Mouse (Mus musculus): Measurements from ENCODE around the gene Itpr3. TPM values are rescaled to one million over a fixed set of nuclear protein-coding genes. Genes with fewer than 3 reads are reported as not detected.

The Itpr3 gene
- polyA plus RNA-seq, 1 experiment from 2014 or later = 16.5 TPM

- Histone ChIP-seq H3K4me1 (replicated peaks; ENCODE audit: control insufficient read depth, insufficient read depth, low read length) (peaks cover 14% of the 10 kb centered on the region), H3K36me3 (ENCODE audit: control insufficient read depth, insufficient read depth, low read length) (no peaks in the 10 kb centered on the region), H3K9ac (ENCODE audit: low read length) (no peak overlapping the region), H3K9me3 (ENCODE audit: control insufficient read depth, low read length) (no peaks in the 10 kb centered on the region), H3K27me3 (replicated peaks; ENCODE audit: control insufficient read depth, insufficient read depth, low read length) (no peaks in the 10 kb centered on the region), H3K27ac (ENCODE audit: low read depth) (no peak overlapping the region), H3K4me2 (ENCODE audit: low read length) (no peak overlapping the region), H3K4me3 (ENCODE audit: low read depth, low read length) (no peak overlapping the region)
- WGBS = 50% methylated on average over 9 of the region's 9 CpGs
- DNase-seq (ENCODE audit: low spot score) = no peak
- no peak for ATAC-seq (replicated peaks; ENCODE audit: low FRiP score, low TSS enrichment, low read depth)
Observed at GRCm38 (mm10) chr17:27153773-27154193, 96.7 kb downstream of the Itpr3 start.

- Histone ChIP-seq H3K4me3 (ENCODE audit: low read depth, low read length) (no peak overlapping the region), H3K36me3 (ENCODE audit: control insufficient read depth, insufficient read depth, low read length) (no peaks in the 10 kb centered on the region), H3K27me3 (replicated peaks; ENCODE audit: control insufficient read depth, insufficient read depth, low read length) (no peaks in the 10 kb centered on the region), H3K4me1 (replicated peaks; ENCODE audit: control insufficient read depth, insufficient read depth, low read length) (peaks cover 14% of the 10 kb centered on the region), H3K9ac (ENCODE audit: low read length) (no peak overlapping the region), H3K9me3 (ENCODE audit: control insufficient read depth, low read length) (no peaks in the 10 kb centered on the region), H3K4me2 (ENCODE audit: low read length) (no peak overlapping the region), H3K27ac (ENCODE audit: low read depth) (no peak overlapping the region)
- WGBS = 87% methylated on average over 14 of the region's 14 CpGs
- DNase-seq (ENCODE audit: low spot score) = no peak
- no peak for ATAC-seq (replicated peaks; ENCODE audit: low FRiP score, low TSS enrichment, low read depth)
Observed at GRCm38 (mm10) chr17:27154256-27154655, 97.2 kb downstream of the Itpr3 start.

GRCm38 (mm10) chr17:27154881-27155280, 97.8 kb downstream of the Itpr3 start:
- ATAC-seq (replicated peaks; ENCODE audit: low FRiP score, low TSS enrichment, low read depth) = no peak
- 46% methylated on average over 6 of the region's 6 CpGs for WGBS
- Histone ChIP-seq H3K27me3 (replicated peaks; ENCODE audit: control insufficient read depth, insufficient read depth, low read length) (no peaks in the 10 kb centered on the region), H3K27ac (ENCODE audit: low read depth) (no peak overlapping the region), H3K36me3 (ENCODE audit: control insufficient read depth, insufficient read depth, low read length) (no peaks in the 10 kb centered on the region), H3K4me3 (ENCODE audit: low read depth, low read length) (no peak overlapping the region), H3K4me2 (ENCODE audit: low read length) (no peak overlapping the region), H3K9me3 (ENCODE audit: control insufficient read depth, low read length) (no peaks in the 10 kb centered on the region), H3K4me1 (replicated peaks; ENCODE audit: control insufficient read depth, insufficient read depth, low read length) (peaks cover 14% of the 10 kb centered on the region), H3K9ac (ENCODE audit: low read length) (no peak overlapping the region)
- DNase-seq (ENCODE audit: low spot score) = no peak

- Histone ChIP-seq H3K4me3 (ENCODE audit: low read depth, low read length) (no peak overlapping the region), H3K36me3 (ENCODE audit: control insufficient read depth, insufficient read depth, low read length) (no peaks in the 10 kb centered on the region), H3K4me1 (replicated peaks; ENCODE audit: control insufficient read depth, insufficient read depth, low read length) (peaks cover 13% of the 10 kb centered on the region), H3K27ac (ENCODE audit: low read depth) (no peak overlapping the region), H3K4me2 (ENCODE audit: low read length) (no peak overlapping the region), H3K9me3 (ENCODE audit: control insufficient read depth, low read length) (no peaks in the 10 kb centered on the region), H3K9ac (ENCODE audit: low read length) (no peak overlapping the region), H3K27me3 (replicated peaks; ENCODE audit: control insufficient read depth, insufficient read depth, low read length) (no peaks in the 10 kb centered on the region)
- ATAC-seq (replicated peaks; ENCODE audit: low FRiP score, low TSS enrichment, low read depth) (no peak), DNase-seq (ENCODE audit: low spot score) (no peak)
- 73% methylated on average over 8 of the region's 8 CpGs for WGBS
Observed at GRCm38 (mm10) chr17:27155752-27156151, 98.6 kb downstream of the Itpr3 start.

- Histone ChIP-seq H3K4me2 (ENCODE audit: low read length) (no peak overlapping the region), H3K9me3 (ENCODE audit: control insufficient read depth, low read length) (no peaks in the 10 kb centered on the region), H3K27ac (ENCODE audit: low read depth) (no peak overlapping the region), H3K9ac (ENCODE audit: low read length) (no peak overlapping the region), H3K4me3 (ENCODE audit: low read depth, low read length) (no peak overlapping the region), H3K4me1 (replicated peaks; ENCODE audit: control insufficient read depth, insufficient read depth, low read length) (peaks cover 4% of the 10 kb centered on the region), H3K36me3 (ENCODE audit: control insufficient read depth, insufficient read depth, low read length) (no peaks in the 10 kb centered on the region), H3K27me3 (replicated peaks; ENCODE audit: control insufficient read depth, insufficient read depth, low read length) (no peaks in the 10 kb centered on the region)
- no peak for ATAC-seq (replicated peaks; ENCODE audit: low FRiP score, low TSS enrichment, low read depth)
- 82% methylated on average over 6 of the region's 6 CpGs for WGBS
- DNase-seq (ENCODE audit: low spot score) = no peak
Observed at GRCm38 (mm10) chr17:27158439-27158838, 101.3 kb downstream of the Itpr3 start.

GRCm38 (mm10) chr17:27159169-27159568, 102.1 kb downstream of the Itpr3 start:
- no peak overlapping the region for H3K27ac ChIP-seq (ENCODE audit: low read depth)
- no peak for ATAC-seq (replicated peaks; ENCODE audit: low FRiP score, low TSS enrichment, low read depth)
- WGBS = 70% methylated on average over 7 of the region's 7 CpGs
- H3K9ac ChIP-seq (ENCODE audit: low read length) = no peak overlapping the region
- no peaks in the 10 kb centered on the region for H3K36me3 ChIP-seq (ENCODE audit: control insufficient read depth, insufficient read depth, low read length)
- no peak overlapping the region for H3K4me2 ChIP-seq (ENCODE audit: low read length)
- H3K27me3 ChIP-seq (replicated peaks; ENCODE audit: control insufficient read depth, insufficient read depth, low read length) = no peaks in the 10 kb centered on the region
- DNase-seq (ENCODE audit: low spot score) = no peak
- H3K4me1 ChIP-seq (replicated peaks; ENCODE audit: control insufficient read depth, insufficient read depth, low read length) = no peaks in the 10 kb centered on the region; the same call in 1 of the 2 replicates
- H3K9me3 ChIP-seq (ENCODE audit: control insufficient read depth, low read length) = no peaks in the 10 kb centered on the region
- no peak overlapping the region for H3K4me3 ChIP-seq (ENCODE audit: low read depth, low read length)

- H3K9ac ChIP-seq (ENCODE audit: low read length) = no peak overlapping the region
- DNase-seq (ENCODE audit: low spot score) (no peak), ATAC-seq (replicated peaks; ENCODE audit: low FRiP score, low TSS enrichment, low read depth) (no peak)
- no peaks in the 10 kb centered on the region for H3K27me3 ChIP-seq (replicated peaks; ENCODE audit: control insufficient read depth, insufficient read depth, low read length)
- no peak overlapping the region for H3K27ac ChIP-seq (ENCODE audit: low read depth)
- no peak overlapping the region for H3K4me2 ChIP-seq (ENCODE audit: low read length)
- no peaks in the 10 kb centered on the region; the same call in 1 of the 2 replicates for H3K4me1 ChIP-seq (replicated peaks; ENCODE audit: control insufficient read depth, insufficient read depth, low read length)
- WGBS = 74% methylated on average over 4 of the region's 4 CpGs
- no peaks in the 10 kb centered on the region for H3K9me3 ChIP-seq (ENCODE audit: control insufficient read depth, low read length)
- H3K4me3 ChIP-seq (ENCODE audit: low read depth, low read length) = no peak overlapping the region
- no peaks in the 10 kb centered on the region for H3K36me3 ChIP-seq (ENCODE audit: control insufficient read depth, insufficient read depth, low read length)
Observed at GRCm38 (mm10) chr17:27160905-27161304, 103.8 kb downstream of the Itpr3 start.

GRCm38 (mm10) chr17:27165054-27165773, 108.1 kb downstream of the Itpr3 start:
- ATAC-seq (replicated peaks; ENCODE audit: low FRiP score, low TSS enrichment, low read depth) = no peak
- Histone ChIP-seq H3K9me3 (ENCODE audit: control insufficient read depth, low read length) (no peaks in the 10 kb centered on the region), H3K36me3 (ENCODE audit: control insufficient read depth, insufficient read depth, low read length) (no peaks in the 10 kb centered on the region), H3K4me2 (ENCODE audit: low read length) (no peak overlapping the region), H3K4me1 (replicated peaks; ENCODE audit: control insufficient read depth, insufficient read depth, low read length) (no peaks in the 10 kb centered on the region; the same call in 1 of the 2 replicates), H3K27ac (ENCODE audit: low read depth) (no peak overlapping the region), H3K4me3 (ENCODE audit: low read depth, low read length) (no peak overlapping the region), H3K9ac (ENCODE audit: low read length) (no peak overlapping the region), H3K27me3 (replicated peaks; ENCODE audit: control insufficient read depth, insufficient read depth, low read length) (no peaks in the 10 kb centered on the region)
- WGBS = 29% methylated on average over 8 of the region's 8 CpGs
- peak; percentile 76 for DNase-seq (ENCODE audit: low spot score)

- 80% methylated on average over 6 of the region's 6 CpGs for WGBS
- Histone ChIP-seq H3K9ac (ENCODE audit: low read length) (no peak overlapping the region), H3K36me3 (ENCODE audit: control insufficient read depth, insufficient read depth, low read length) (no peaks in the 10 kb centered on the region), H3K27ac (ENCODE audit: low read depth) (no peak overlapping the region), H3K4me3 (ENCODE audit: low read depth, low read length) (no peak overlapping the region), H3K27me3 (replicated peaks; ENCODE audit: control insufficient read depth, insufficient read depth, low read length) (no peaks in the 10 kb centered on the region), H3K4me2 (ENCODE audit: low read length) (no peak overlapping the region), H3K4me1 (replicated peaks; ENCODE audit: control insufficient read depth, insufficient read depth, low read length) (no peaks in the 10 kb centered on the region; the same call in 1 of the 2 replicates), H3K9me3 (ENCODE audit: control insufficient read depth, low read length) (no peaks in the 10 kb centered on the region)
- ATAC-seq (replicated peaks; ENCODE audit: low FRiP score, low TSS enrichment, low read depth) (no peak), DNase-seq (ENCODE audit: low spot score) (no peak)
Observed at GRCm38 (mm10) chr17:27166901-27167300, 109.8 kb downstream of the Itpr3 start.

Data from intestine, embryonic 14.5 days (tissue).